Mouse (Mus musculus): ENCODE results near the gene Kcnq4. TPM values are rescaled to one million over a fixed set of nuclear protein-coding genes. Genes with fewer than 3 reads are reported as not detected.
A peak's percentile ranks its signal among the peaks of the same experiment; 100 is the strongest.

The Kcnq4 gene
- polyA plus RNA-seq, 1 experiment from 2014 or later, result 0.95 TPM

- WGBS, result 32% methylated on average over 10 of the region's 10 CpGs
- Histone ChIP-seq H3K36me3 (no peaks in the 10 kb centered on the region), H3K4me3 (no peak overlapping the region; the same call in 1 of the 2 replicates), H3K4me1 (replicated peaks) (peaks cover 14% of the 10 kb centered on the region), H3K9ac (no peak overlapping the region), H3K27ac (ENCODE audit: poor library complexity, severe bottlenecking) (no peak overlapping the region), H3K4me2 (peak overlapping the region; percentile 99), H3K27me3 (replicated peaks) (peaks cover 95% of the 10 kb centered on the region), H3K9me3 (replicated peaks) (no peaks in the 10 kb centered on the region)
- ATAC-seq (ENCODE audit: insufficient number of reproducible peaks, low FRiP score), result no peak
Observed at GRCm38 (mm10) chr4:120745731-120746551, 2.5 kb downstream of the Kcnq4 start.

GRCm38 (mm10) chr4:120743636-120744035 is 4.8 kb downstream of the Kcnq4 start:
- no peak overlapping the region for H3K4me2 ChIP-seq
- 66% methylated on average over 3 of the region's 3 CpGs for WGBS
- peaks cover 94% of the 10 kb centered on the region for H3K27me3 ChIP-seq (replicated peaks)
- H3K36me3 ChIP-seq, result no peaks in the 10 kb centered on the region
- no peak overlapping the region for H3K4me3 ChIP-seq
- H3K27ac ChIP-seq (ENCODE audit: poor library complexity, severe bottlenecking), result no peak overlapping the region
- H3K9me3 ChIP-seq (replicated peaks), result no peaks in the 10 kb centered on the region
- ATAC-seq (ENCODE audit: insufficient number of reproducible peaks, low FRiP score), result no peak
- no peak overlapping the region for H3K9ac ChIP-seq
- H3K4me1 ChIP-seq (replicated peaks), result peaks cover 13% of the 10 kb centered on the region

- Histone ChIP-seq H3K27me3 (replicated peaks) (peaks cover 91% of the 10 kb centered on the region), H3K36me3 (no peaks in the 10 kb centered on the region), H3K4me3 (no peak overlapping the region), H3K9me3 (replicated peaks) (no peaks in the 10 kb centered on the region), H3K4me2 (no peak overlapping the region), H3K4me1 (replicated peaks) (no peaks in the 10 kb centered on the region; the same call in 1 of the 2 replicates), H3K9ac (no peak overlapping the region), H3K27ac (ENCODE audit: poor library complexity, severe bottlenecking) (no peak overlapping the region)
- 62% methylated on average over 6 of the region's 6 CpGs for WGBS
- ATAC-seq (ENCODE audit: insufficient number of reproducible peaks, low FRiP score), result no peak
Observed at GRCm38 (mm10) chr4:120741303-120741702, 7.1 kb downstream of the Kcnq4 start.

DNA sequence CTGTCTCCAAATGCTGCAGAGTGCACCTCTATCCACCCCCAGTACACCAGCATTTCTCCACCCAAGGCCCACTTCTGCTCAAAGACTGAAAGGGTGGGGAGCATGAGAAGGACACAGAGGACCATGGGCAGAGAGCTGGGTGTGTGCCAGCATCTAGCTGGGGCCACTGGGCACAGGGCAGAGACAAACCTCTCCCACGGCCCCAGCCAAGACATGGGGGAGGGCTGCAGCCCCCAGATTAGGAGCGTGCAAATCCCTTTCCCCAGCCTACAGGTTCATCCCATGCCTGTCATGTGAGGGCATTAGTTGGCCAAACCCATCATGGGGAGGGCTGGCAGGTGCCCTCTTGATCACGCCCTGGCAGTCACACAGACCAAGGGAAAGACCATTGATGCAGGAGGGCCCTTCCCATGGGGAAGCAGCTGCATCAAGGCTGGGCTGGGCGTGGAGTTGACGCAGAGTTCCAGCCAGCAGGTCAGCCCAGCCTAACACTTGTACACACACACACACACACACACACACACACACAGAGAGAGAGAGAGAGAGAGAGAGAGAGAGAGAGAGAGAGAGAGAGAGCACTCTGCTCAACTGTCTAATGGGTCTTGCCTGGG is 14.3 kb downstream of the Kcnq4 start:
- H3K4me1 ChIP-seq (replicated peaks), result peaks cover 16% of the 10 kb centered on the region
- peaks cover 79% of the 10 kb centered on the region for H3K27me3 ChIP-seq (replicated peaks)
- H3K4me2 ChIP-seq, result no peak overlapping the region
- WGBS, result 83% methylated on average over 5 of the region's 5 CpGs
- H3K9ac ChIP-seq, result no peak overlapping the region
- ATAC-seq (ENCODE audit: insufficient number of reproducible peaks, low FRiP score), result no peak
- H3K4me3 ChIP-seq, result no peak overlapping the region
- H3K36me3 ChIP-seq, result no peaks in the 10 kb centered on the region
- no peaks in the 10 kb centered on the region for H3K9me3 ChIP-seq (replicated peaks)
- H3K27ac ChIP-seq (ENCODE audit: poor library complexity, severe bottlenecking), result no peak overlapping the region

- Histone ChIP-seq H3K27me3 (replicated peaks) (peaks cover 71% of the 10 kb centered on the region), H3K36me3 (no peaks in the 10 kb centered on the region), H3K9ac (no peak overlapping the region), H3K4me3 (no peak overlapping the region), H3K4me2 (no peak overlapping the region), H3K4me1 (replicated peaks) (peaks cover 22% of the 10 kb centered on the region), H3K9me3 (replicated peaks) (no peaks in the 10 kb centered on the region), H3K27ac (ENCODE audit: poor library complexity, severe bottlenecking) (no peak overlapping the region)
- 77% methylated on average over 6 of the region's 6 CpGs for WGBS
- no peak for ATAC-seq (ENCODE audit: insufficient number of reproducible peaks, low FRiP score)
Observed at GRCm38 (mm10) chr4:120732737-120733136, 15.7 kb downstream of the Kcnq4 start.

DNA sequence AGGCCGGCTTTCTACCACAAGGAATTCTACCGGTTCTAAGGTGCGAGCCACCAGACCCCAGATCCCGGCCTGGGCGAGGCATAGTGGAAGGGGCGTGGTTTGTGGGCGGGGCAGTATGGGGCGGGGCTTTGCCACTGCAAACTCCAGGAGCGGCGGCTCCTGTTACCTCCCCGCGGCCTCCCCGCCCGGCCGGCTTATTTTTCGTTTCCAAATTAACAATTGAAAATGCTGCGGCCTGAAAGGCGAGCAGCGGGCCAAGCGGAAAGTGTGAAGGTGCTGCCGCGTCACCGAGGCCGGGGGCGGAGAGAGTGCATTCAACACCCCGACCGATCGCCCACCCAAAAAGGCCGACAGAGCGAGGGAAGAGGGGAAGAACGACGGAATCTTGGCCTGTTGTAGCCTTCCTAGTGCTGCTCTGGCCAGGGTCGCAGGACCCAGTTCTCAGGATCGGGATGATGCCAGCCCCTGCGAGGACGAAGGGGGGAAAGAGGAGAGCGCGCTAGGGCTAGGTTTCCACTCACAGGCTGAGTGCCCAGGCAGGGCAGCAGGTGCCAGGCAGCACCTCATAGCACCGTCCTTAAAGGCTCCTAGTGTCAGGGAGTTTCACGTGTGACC is 17.3 kb downstream of the Kcnq4 start:
- Histone ChIP-seq H3K27ac (ENCODE audit: poor library complexity, severe bottlenecking) (no peak overlapping the region), H3K27me3 (replicated peaks) (peaks cover 63% of the 10 kb centered on the region), H3K36me3 (no peaks in the 10 kb centered on the region), H3K4me1 (replicated peaks) (peaks cover 24% of the 10 kb centered on the region), H3K9ac (peak overlapping the region; percentile 68), H3K4me2 (peak overlapping the region; percentile 91), H3K4me3 (peak overlapping the region; percentile 57), H3K9me3 (replicated peaks) (no peaks in the 10 kb centered on the region)
- WGBS, result 1% methylated on average over 40 of the region's 40 CpGs
- peak; percentile 91 for ATAC-seq (ENCODE audit: insufficient number of reproducible peaks, low FRiP score)

DNA sequence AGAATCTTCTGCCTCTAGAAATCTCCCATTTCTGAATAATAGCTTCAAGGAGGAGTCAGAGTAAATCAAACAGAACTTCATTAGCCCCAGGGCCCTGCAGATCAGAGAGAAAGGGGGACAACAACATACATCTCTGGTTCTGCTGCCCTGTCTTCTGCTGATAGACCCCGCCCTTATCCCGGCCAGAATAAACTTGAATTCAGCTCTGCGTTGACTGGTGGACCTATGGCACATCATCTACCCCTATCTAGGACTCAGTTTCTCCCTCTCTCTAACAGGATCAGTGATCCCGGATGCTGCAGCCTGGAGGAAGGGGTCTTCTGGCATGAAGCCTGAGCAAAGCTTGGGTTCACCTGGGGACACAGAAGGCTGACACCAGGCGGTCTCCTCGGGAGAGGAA is 17.8 kb downstream of the Kcnq4 start:
- H3K9ac ChIP-seq, result peak overlapping the region; percentile 68

GRCm38 (mm10) chr4:120730146-120730545 is 18.3 kb downstream of the Kcnq4 start:
- Histone ChIP-seq H3K27me3 (replicated peaks) (peaks cover 53% of the 10 kb centered on the region), H3K4me1 (replicated peaks) (peaks cover 32% of the 10 kb centered on the region), H3K9ac (no peak overlapping the region), H3K36me3 (no peaks in the 10 kb centered on the region), H3K9me3 (replicated peaks) (no peaks in the 10 kb centered on the region), H3K27ac (ENCODE audit: poor library complexity, severe bottlenecking) (no peak overlapping the region), H3K4me2 (no peak overlapping the region), H3K4me3 (no peak overlapping the region)
- WGBS, result 55% methylated on average over 6 of the region's 6 CpGs
- no peak for ATAC-seq (ENCODE audit: insufficient number of reproducible peaks, low FRiP score)

More for the DNA sequence above, 17.8 kb downstream of the Kcnq4 start:
- H3K27ac ChIP-seq (ENCODE audit: poor library complexity, severe bottlenecking), result no peak overlapping the region
- 21% methylated on average over 6 of the region's 6 CpGs for WGBS
- H3K4me3 ChIP-seq, result peak overlapping the region; percentile 57
- H3K9me3 ChIP-seq (replicated peaks), result no peaks in the 10 kb centered on the region
- ATAC-seq (ENCODE audit: insufficient number of reproducible peaks, low FRiP score), result peak; percentile 19; the same call in 1 of the 2 replicates
- peaks cover 30% of the 10 kb centered on the region for H3K4me1 ChIP-seq (replicated peaks)
- no peaks in the 10 kb centered on the region for H3K36me3 ChIP-seq
- H3K27me3 ChIP-seq (replicated peaks), result peaks cover 57% of the 10 kb centered on the region
- H3K4me2 ChIP-seq, result peak overlapping the region; percentile 91

- peaks cover 47% of the 10 kb centered on the region for H3K27me3 ChIP-seq (replicated peaks)
Observed at GRCm38 (mm10) chr4:120729441-120729840, 19.0 kb downstream of the Kcnq4 start.

GRCm38 (mm10) chr4:120727842-120728241 is 20.6 kb downstream of the Kcnq4 start:
- Histone ChIP-seq H3K36me3 (no peaks in the 10 kb centered on the region), H3K27me3 (replicated peaks) (peaks cover 31% of the 10 kb centered on the region), H3K4me2 (no peak overlapping the region), H3K9ac (no peak overlapping the region), H3K9me3 (replicated peaks) (no peaks in the 10 kb centered on the region), H3K4me1 (replicated peaks) (peaks cover 32% of the 10 kb centered on the region), H3K27ac (ENCODE audit: poor library complexity, severe bottlenecking) (no peak overlapping the region), H3K4me3 (no peak overlapping the region)
- no peak for ATAC-seq (ENCODE audit: insufficient number of reproducible peaks, low FRiP score)
- 46% methylated on average over 11 of the region's 11 CpGs for WGBS

More at GRCm38 (mm10) chr4:120729441-120729840, 19.0 kb downstream of the Kcnq4 start:
- Histone ChIP-seq H3K27ac (ENCODE audit: poor library complexity, severe bottlenecking) (no peak overlapping the region), H3K36me3 (no peaks in the 10 kb centered on the region), H3K4me3 (no peak overlapping the region), H3K4me1 (replicated peaks) (peaks cover 32% of the 10 kb centered on the region), H3K9me3 (replicated peaks) (no peaks in the 10 kb centered on the region), H3K9ac (no peak overlapping the region), H3K4me2 (no peak overlapping the region)
- 39% methylated on average over 6 of the region's 6 CpGs for WGBS
- ATAC-seq (ENCODE audit: insufficient number of reproducible peaks, low FRiP score), result no peak

DNA sequence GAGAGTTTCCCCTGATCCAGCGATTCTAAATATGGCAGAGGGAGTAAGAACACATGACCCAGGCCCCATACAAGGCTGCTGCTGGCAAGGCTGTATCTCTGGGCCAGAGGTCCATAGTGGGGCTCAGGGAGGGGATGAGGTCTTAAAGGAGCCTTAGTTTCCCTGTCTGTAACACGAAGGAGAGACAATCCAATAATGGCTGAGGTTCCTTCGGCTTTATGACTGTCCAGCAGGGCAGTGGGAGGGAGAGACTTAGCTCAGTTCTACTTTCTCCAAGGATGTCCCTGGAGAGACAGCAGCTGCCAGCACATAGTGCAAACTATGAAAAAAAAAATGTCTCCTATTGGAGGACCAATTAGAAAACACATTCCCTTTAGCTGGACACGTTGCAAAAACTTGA is 22.2 kb downstream of the Kcnq4 start:
- Histone ChIP-seq H3K36me3 (no peaks in the 10 kb centered on the region), H3K4me2 (no peak overlapping the region), H3K9me3 (replicated peaks) (no peaks in the 10 kb centered on the region), H3K27me3 (replicated peaks) (peaks cover 22% of the 10 kb centered on the region), H3K4me3 (no peak overlapping the region), H3K27ac (ENCODE audit: poor library complexity, severe bottlenecking) (no peak overlapping the region), H3K4me1 (replicated peaks) (peaks cover 32% of the 10 kb centered on the region), H3K9ac (no peak overlapping the region)
- 62% methylated on average over 4 of the region's 4 CpGs for WGBS
- ATAC-seq (ENCODE audit: insufficient number of reproducible peaks, low FRiP score), result no peak

All from heart, embryonic 12.5 days (tissue).